Mouse (Mus musculus): ENCODE results near the gene A530016L24Rik.

DNA sequence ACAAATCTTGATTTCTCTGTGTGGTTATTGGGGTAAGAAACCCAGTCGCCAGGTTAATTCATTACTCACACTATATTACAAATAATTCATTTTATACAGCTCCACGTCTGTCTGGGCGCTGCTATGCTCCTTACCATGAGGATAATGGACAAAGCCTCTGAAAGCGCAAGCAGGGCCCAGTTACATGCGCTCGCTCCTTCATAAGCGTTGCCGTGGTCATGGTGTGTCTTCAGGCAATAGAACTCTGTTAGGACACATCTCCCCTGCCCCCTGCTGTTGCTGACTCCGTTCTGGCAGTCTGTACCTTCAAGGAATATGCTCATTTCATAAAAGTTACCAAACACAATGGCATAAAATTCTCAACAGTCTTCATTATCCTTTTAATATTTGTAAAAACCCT, 37.4 kb upstream of the A530016L24Rik start:
- TF ChIP-seq EP300 (IDR thresholded peaks at IDR 0.05; ENCODE audit: low read length) (no peak), JUND (conservative IDR thresholded peaks at IDR 0.05; ENCODE audit: low read depth, low read length) (no peak), POLR2A (IDR thresholded peaks at IDR 0.05; ENCODE audit: low read depth, low read length) (no peak), CHD2 (IDR thresholded peaks at IDR 0.05; ENCODE audit: low read length) (no peak), CTCF (conservative IDR thresholded peaks at IDR 0.05 in 1 of 2, IDR thresholded peaks at IDR 0.05 in 1 of 2; ENCODE audit: low read depth in 2 of 2, low read length in 2 of 2) (no peak), UBTF (IDR thresholded peaks at IDR 0.05; ENCODE audit: low read depth, low read length) (no peak), USF1 (IDR thresholded peaks at IDR 0.05; ENCODE audit: low read depth, low read length) (no peak), NRF1 (IDR thresholded peaks at IDR 0.05; ENCODE audit: low read depth, low read length) (no peak), POLR2AphosphoS2 (IDR thresholded peaks at IDR 0.05; ENCODE audit: low read depth, low read length) (no peak), USF2 (conservative IDR thresholded peaks at IDR 0.05; ENCODE audit: low read depth, low read length) (no peak), RAD21 (IDR thresholded peaks at IDR 0.05; ENCODE audit: low read depth, low read length) (no peak), MYC (IDR thresholded peaks at IDR 0.05; ENCODE audit: low read depth, low read length) (no peak)

Data from CH12.LX (cell line).